Mouse (Mus musculus): ENCODE data around the gene Zfp467. TPM values are rescaled to one million over a fixed set of nuclear protein-coding genes. Genes with fewer than 3 reads are reported as not detected.

Gene Zfp467
- polyA plus RNA-seq, 1 experiment from 2014 or later: 31.4 TPM

DNA sequence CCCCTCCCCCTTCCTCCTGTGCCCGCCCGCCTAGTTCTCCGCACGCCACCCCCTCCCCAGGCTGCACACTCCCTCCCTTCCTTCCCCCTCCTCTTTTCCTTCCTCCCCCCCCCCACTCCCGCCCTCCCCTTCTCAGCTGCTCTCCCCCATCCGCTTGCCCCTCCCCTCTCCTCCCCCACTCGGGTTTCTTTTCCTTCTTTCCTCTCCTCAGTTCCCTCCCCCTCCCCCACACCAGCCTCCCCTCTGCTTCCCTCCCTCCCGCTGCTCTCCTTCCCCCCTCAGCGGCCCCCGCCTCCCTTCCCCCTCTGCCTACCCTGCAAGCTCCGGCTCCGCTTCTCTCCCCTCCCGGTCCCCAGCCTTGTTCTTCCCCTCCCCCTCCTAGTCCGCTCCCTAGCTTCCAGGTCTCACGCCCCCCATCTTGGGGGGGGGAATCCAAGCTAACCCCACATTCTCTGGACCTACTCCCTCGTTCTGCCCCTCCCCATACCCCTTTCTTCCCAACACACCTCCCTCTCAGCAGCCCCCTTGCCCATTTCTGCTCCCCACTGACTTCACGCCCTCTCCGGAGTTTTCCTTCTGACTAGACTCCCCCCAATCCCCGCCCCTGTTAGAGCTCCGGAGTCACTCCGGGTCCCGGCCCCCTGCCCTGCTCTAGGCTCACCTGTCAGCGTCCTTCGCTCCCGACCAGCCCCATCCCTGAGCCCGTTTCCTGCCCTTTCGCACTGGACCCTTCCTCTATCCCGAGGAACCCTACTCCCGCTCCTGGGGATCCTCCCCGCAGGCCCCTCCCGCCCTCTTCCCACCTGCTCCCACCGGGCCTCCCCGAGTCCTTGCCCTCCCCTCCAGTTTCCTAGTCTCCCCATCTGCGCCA, 1.1 kb downstream of the Zfp467 start:
- WGBS: under 1% methylated on average over 33 of the region's 34 CpGs
- Histone ChIP-seq H3K4me1 (ENCODE audit: control insufficient read depth, insufficient read depth, low read length) (peaks cover 36% of the 10 kb centered on the region), H3K9me3 (ENCODE audit: control insufficient read depth, low read length) (no peaks in the 10 kb centered on the region)

DNA sequence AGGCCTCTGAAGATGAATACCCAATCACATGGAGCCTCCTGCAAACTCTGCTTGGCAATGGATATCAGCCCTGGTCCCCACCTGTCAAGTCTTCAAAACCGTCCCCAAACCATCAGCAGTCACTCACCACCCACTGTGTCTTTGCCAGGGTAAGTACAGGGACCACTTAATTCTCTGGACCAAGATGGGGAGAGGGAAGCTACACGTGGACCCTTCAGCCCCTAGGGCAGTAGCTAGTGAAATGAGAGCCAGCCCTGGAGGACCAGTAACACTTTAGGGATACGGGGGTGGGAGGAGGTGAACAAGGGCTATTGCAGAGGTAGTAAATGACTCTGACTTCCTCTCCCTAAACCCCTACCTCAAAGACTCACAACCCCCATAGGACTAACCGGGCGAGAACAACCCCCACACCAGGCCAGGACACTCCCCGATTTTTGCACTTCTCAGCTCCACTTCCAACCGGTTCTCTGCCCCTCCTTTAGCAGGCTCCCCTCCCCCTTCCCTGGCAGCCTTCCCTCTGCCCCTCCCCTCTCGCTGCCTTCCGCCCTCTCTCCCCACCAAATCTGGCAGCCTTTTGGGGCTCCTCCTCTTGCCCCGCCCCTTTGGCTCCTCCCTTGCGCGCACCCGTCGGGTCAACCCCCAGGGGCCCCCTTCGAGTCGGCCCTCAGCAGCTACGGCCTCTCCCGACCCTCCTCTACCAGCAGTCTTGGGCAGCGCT, 1.9 kb downstream of the Zfp467 start:
- Histone ChIP-seq H3K27me3 (ENCODE audit: control insufficient read depth, insufficient read depth, low read length) (no peaks in the 10 kb centered on the region), H3K4me2 (replicated peaks; ENCODE audit: low read depth, low read length) (peak overlapping the region; percentile 76), H3K9me3 (ENCODE audit: control insufficient read depth, low read length) (no peaks in the 10 kb centered on the region), H3K4me3 (ENCODE audit: low read length) (peak overlapping the region; percentile 77), H3K27ac (ENCODE audit: low read depth, low read length) (peak overlapping the region; percentile 96), H3K9ac (ENCODE audit: low read depth, low read length) (peak overlapping the region; percentile 51; the same call in 1 of the 2 replicates), H3K4me1 (ENCODE audit: control insufficient read depth, insufficient read depth, low read length) (peaks cover 44% of the 10 kb centered on the region), H3K36me3 (ENCODE audit: control insufficient read depth, insufficient read depth, low read length) (peaks cover 21% of the 10 kb centered on the region)
- 2% methylated on average over 18 of the region's 19 CpGs for WGBS
- peak; percentile 87 for ATAC-seq (ENCODE audit: low FRiP score, low TSS enrichment)

More for the DNA sequence above, 1.1 kb downstream of the Zfp467 start:
- H3K9ac ChIP-seq (ENCODE audit: low read depth, low read length): peak overlapping the region; percentile 90
- H3K4me2 ChIP-seq (replicated peaks; ENCODE audit: low read depth, low read length): peak overlapping the region; percentile 76
- H3K27ac ChIP-seq (ENCODE audit: low read depth, low read length): peak overlapping the region; percentile 96
- ATAC-seq (ENCODE audit: low FRiP score, low TSS enrichment): peak; percentile 60
- peaks cover 18% of the 10 kb centered on the region for H3K36me3 ChIP-seq (ENCODE audit: control insufficient read depth, insufficient read depth, low read length)
- H3K27me3 ChIP-seq (ENCODE audit: control insufficient read depth, insufficient read depth, low read length): no peaks in the 10 kb centered on the region
- H3K4me3 ChIP-seq (ENCODE audit: low read length): peak overlapping the region; percentile 77

DNA sequence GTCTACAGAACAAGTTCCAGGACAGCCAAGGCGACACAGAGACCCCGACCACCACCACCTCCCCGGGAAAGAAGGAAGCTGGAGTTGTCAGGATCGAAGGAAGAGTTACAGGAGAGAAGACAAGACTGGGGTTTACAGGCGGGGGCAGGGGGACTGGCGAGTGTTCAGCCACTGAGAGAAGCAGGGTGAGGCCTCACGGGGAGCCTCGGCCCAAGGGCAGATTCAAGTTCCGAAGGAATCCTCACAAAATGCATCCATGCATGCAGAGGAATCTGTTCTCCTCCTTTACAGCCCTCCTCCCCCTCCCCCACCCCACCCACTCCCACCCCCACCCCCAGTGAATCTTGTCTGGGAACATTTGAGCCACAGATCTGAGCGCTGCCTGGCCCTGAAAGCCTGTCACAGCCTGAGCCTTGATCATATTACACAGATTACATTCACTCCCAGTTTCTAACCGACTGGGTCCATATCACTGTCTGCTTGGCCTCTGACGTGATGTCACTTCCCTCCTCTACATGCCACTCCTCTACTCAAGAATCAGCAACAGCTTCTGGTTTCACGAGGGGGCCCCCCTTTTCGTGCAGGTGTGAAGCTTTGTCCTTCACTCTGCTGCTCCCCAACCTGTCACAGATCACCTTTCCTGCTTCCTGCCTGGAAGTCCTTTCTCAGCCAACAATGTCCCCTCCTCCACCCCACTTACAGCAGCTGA, 5.2 kb downstream of the Zfp467 start:
- Histone ChIP-seq H3K27ac (ENCODE audit: low read depth, low read length) (peak overlapping the region; percentile 67), H3K4me3 (ENCODE audit: low read length) (no peak overlapping the region), H3K9me3 (ENCODE audit: control insufficient read depth, low read length) (no peaks in the 10 kb centered on the region), H3K4me2 (replicated peaks; ENCODE audit: low read depth, low read length) (no peak overlapping the region), H3K27me3 (ENCODE audit: control insufficient read depth, insufficient read depth, low read length) (no peaks in the 10 kb centered on the region), H3K36me3 (ENCODE audit: control insufficient read depth, insufficient read depth, low read length) (peaks cover 39% of the 10 kb centered on the region), H3K4me1 (ENCODE audit: control insufficient read depth, insufficient read depth, low read length) (peaks cover 40% of the 10 kb centered on the region), H3K9ac (ENCODE audit: low read depth, low read length) (peak overlapping the region; percentile 28; the same call in 1 of the 2 replicates)
- whole genome bisulfite sequencing: 23% methylated on average over 14 of the region's 14 CpGs
- peak; percentile 4 for ATAC-seq (ENCODE audit: low FRiP score, low TSS enrichment)

DNA sequence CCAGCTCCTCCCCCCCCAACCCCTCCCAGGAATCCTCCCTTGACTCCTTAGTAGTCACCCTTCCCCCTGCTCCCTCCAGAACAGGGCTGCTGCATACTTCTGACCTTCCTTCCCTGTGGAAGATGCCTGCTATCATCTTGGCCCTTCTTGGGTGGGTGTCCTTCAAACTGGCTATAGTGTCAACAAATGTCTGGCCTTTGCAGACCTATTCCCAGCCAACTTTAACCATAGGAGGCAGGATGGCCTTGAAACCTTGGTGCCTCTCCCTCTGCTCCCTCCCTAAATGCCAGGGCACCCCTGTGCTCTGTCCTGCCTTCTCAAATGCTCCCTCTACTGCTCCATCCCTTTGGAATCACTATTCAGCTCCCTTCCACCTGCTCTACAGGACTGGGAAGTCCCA, 6.0 kb downstream of the Zfp467 start:
- H3K4me1 ChIP-seq (ENCODE audit: control insufficient read depth, insufficient read depth, low read length): peaks cover 47% of the 10 kb centered on the region
- H3K4me2 ChIP-seq (replicated peaks; ENCODE audit: low read depth, low read length): no peak overlapping the region
- peaks cover 39% of the 10 kb centered on the region for H3K36me3 ChIP-seq (ENCODE audit: control insufficient read depth, insufficient read depth, low read length)
- H3K27me3 ChIP-seq (ENCODE audit: control insufficient read depth, insufficient read depth, low read length): no peaks in the 10 kb centered on the region
- no peaks in the 10 kb centered on the region for H3K9me3 ChIP-seq (ENCODE audit: control insufficient read depth, low read length)
- H3K9ac ChIP-seq (ENCODE audit: low read depth, low read length): no peak overlapping the region
- H3K4me3 ChIP-seq (ENCODE audit: low read length): no peak overlapping the region
- no peak for ATAC-seq (ENCODE audit: low FRiP score, low TSS enrichment)
- peak overlapping the region; percentile 67; the same call in 1 of the 2 replicates for H3K27ac ChIP-seq (ENCODE audit: low read depth, low read length)

DNA sequence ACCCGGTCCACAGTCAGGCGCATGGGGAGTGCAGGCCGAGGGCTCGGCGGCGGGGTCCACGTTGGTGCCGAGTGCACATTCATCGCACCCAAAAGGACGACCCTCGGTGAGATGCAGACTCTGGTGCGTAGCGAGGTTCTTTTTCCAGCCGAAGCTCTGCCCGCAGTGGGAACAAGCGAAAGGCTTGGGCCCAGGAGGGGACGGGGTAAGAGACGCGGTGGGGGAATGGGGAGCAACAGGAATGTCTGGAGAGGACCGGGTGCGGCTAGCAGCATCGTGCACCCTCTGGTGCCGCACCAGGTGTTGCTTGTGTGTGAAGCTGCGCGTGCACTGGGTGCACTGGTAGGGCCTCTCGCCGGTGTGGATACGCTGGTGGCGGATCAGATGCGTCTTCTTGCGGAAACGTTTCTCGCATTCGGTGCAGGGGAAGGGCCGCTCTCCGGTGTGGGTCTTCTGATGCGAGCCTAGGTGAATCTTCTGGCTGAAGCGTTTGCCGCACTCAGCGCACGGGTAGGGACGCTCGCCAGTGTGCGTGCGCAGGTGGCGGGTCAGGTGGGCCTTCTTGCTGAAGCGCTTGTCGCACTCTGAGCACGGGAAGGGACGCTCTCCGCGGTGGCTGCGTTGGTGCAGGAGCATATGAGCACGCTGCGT, 7.0 kb downstream of the Zfp467 start:
- Histone ChIP-seq H3K27ac (ENCODE audit: low read depth, low read length) (no peak overlapping the region), H3K4me3 (ENCODE audit: low read length) (no peak overlapping the region), H3K9me3 (ENCODE audit: control insufficient read depth, low read length) (no peaks in the 10 kb centered on the region), H3K4me2 (replicated peaks; ENCODE audit: low read depth, low read length) (no peak overlapping the region; the same call in 1 of the 2 replicates), H3K4me1 (ENCODE audit: control insufficient read depth, insufficient read depth, low read length) (peaks cover 49% of the 10 kb centered on the region), H3K9ac (ENCODE audit: low read depth, low read length) (no peak overlapping the region; the same call in 1 of the 2 replicates), H3K36me3 (ENCODE audit: control insufficient read depth, insufficient read depth, low read length) (peaks cover 39% of the 10 kb centered on the region), H3K27me3 (ENCODE audit: control insufficient read depth, insufficient read depth, low read length) (no peaks in the 10 kb centered on the region)
- ATAC-seq (ENCODE audit: low FRiP score, low TSS enrichment): no peak
- WGBS: 38% methylated on average over 55 of the region's 55 CpGs

DNA sequence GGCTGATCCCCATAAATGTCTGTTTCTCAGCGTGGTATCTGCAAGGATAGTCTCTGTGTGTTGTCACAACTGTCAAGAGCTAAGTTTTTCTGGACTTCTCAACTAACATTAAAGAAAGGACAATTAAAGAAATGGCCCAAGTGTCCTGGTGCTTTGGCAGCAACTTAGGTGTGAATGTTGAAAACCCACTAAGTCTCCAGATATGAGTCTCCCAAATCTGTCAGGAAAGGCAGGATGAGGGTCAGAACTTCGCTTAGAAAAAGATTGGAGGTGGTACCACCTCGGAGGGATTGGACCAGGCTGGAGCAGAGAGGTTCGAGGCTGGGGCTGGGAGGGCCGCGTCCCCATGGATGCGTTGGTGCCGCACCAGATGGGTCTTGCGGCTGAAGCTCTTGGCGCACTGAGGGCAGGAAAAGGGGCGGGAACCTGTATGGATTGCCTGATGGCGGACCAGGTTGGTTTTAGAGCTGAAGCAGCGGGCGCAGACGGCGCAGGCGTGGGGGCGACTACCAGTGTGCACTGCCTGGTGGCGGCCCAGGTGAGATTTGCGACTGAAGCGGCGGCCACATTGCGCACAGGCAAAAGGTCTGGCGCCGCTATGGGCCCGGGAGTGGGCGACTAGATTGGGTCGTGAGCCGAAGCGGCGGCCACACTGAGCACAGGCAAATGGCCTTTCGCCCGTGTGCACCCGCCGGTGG, 7.8 kb downstream of the Zfp467 start:
- Histone ChIP-seq H3K9ac (ENCODE audit: low read depth, low read length) (no peak overlapping the region), H3K4me2 (replicated peaks; ENCODE audit: low read depth, low read length) (no peak overlapping the region), H3K9me3 (ENCODE audit: control insufficient read depth, low read length) (no peaks in the 10 kb centered on the region), H3K27me3 (ENCODE audit: control insufficient read depth, insufficient read depth, low read length) (no peaks in the 10 kb centered on the region), H3K27ac (ENCODE audit: low read depth, low read length) (no peak overlapping the region), H3K4me3 (ENCODE audit: low read length) (no peak overlapping the region), H3K36me3 (ENCODE audit: control insufficient read depth, insufficient read depth, low read length) (peaks cover 39% of the 10 kb centered on the region), H3K4me1 (ENCODE audit: control insufficient read depth, insufficient read depth, low read length) (peaks cover 43% of the 10 kb centered on the region)
- ATAC-seq (ENCODE audit: low FRiP score, low TSS enrichment): no peak
- 60% methylated on average over 32 of the region's 35 CpGs for WGBS

DNA sequence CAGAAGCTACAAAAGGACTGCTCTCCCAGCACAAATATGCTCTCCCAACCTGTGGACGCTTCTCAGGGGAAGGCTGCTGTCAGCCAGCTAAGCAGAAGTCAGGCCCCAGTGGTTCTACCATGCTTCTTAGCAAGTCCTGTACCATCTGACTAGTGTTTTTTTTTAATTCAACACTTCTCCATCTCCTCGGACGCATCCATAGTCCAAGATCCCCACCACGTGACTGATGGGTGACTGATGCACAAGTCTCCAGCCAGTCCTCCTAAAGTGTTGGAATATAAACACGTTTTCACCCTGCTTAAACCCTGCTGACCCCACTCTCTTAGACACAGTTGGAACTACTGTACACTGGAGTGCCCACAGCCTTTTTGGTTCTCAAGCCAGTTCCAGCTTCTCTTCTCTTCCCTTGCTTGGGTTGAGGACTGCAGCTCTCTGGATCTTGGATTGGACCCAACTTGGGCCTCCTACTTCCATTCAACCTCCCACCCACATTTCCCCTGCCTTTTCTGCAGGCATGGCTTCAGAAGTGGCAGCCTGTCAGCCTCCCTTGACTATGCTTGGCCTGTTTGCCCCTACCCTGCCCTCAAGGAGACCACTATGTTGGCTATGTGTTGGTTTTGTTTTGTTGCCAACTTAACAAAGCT, 9.8 kb downstream of the Zfp467 start:
- Histone ChIP-seq H3K9me3 (ENCODE audit: control insufficient read depth, low read length) (no peaks in the 10 kb centered on the region), H3K36me3 (ENCODE audit: control insufficient read depth, insufficient read depth, low read length) (peaks cover 21% of the 10 kb centered on the region), H3K9ac (ENCODE audit: low read depth, low read length) (no peak overlapping the region), H3K4me3 (ENCODE audit: low read length) (no peak overlapping the region), H3K27ac (ENCODE audit: low read depth, low read length) (no peak overlapping the region), H3K4me2 (replicated peaks; ENCODE audit: low read depth, low read length) (no peak overlapping the region), H3K27me3 (ENCODE audit: control insufficient read depth, insufficient read depth, low read length) (no peaks in the 10 kb centered on the region), H3K4me1 (ENCODE audit: control insufficient read depth, insufficient read depth, low read length) (peaks cover 34% of the 10 kb centered on the region)
- WGBS: 70% methylated on average over 5 of the region's 5 CpGs
- no peak for ATAC-seq (ENCODE audit: low FRiP score, low TSS enrichment)

DNA sequence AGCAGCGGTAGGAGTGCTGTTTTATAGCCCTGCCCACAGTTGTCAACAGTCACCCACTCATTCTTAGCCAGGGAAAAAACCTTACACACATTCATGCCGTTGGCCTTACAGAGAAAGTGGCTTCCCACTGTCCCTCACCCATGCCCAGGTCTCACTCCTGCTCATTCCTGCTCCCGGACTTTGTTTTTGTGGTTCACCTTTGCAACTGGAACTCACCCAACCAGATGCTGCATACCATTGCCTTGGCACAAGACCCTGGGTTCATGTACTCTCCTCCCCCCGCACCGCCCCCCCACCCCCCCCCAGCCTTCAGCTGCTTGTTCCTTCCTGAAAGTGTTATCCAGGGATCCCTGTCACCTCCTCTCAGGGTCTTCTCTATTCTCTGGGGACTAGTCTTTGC, 10.5 kb downstream of the Zfp467 start:
- H3K27ac ChIP-seq (ENCODE audit: low read depth, low read length): no peak overlapping the region
- WGBS: 38% methylated on average over 5 of the region's 5 CpGs
- H3K4me3 ChIP-seq (ENCODE audit: low read length): no peak overlapping the region
- H3K9ac ChIP-seq (ENCODE audit: low read depth, low read length): no peak overlapping the region
- ATAC-seq (ENCODE audit: low FRiP score, low TSS enrichment): no peak
- no peaks in the 10 kb centered on the region for H3K27me3 ChIP-seq (ENCODE audit: control insufficient read depth, insufficient read depth, low read length)
- H3K4me1 ChIP-seq (ENCODE audit: control insufficient read depth, insufficient read depth, low read length): peaks cover 31% of the 10 kb centered on the region
- peaks cover 21% of the 10 kb centered on the region for H3K36me3 ChIP-seq (ENCODE audit: control insufficient read depth, insufficient read depth, low read length)
- H3K4me2 ChIP-seq (replicated peaks; ENCODE audit: low read depth, low read length): no peak overlapping the region
- no peaks in the 10 kb centered on the region for H3K9me3 ChIP-seq (ENCODE audit: control insufficient read depth, low read length)

Data from kidney, embryonic 14.5 days (tissue).